Mouse (Mus musculus): ENCODE measurements around the gene Edn2. TPM values are rescaled to one million over a fixed set of nuclear protein-coding genes. Genes with fewer than 3 reads are reported as not detected.

Gene Edn2
- not detected for total RNA-seq (2022)

DNA sequence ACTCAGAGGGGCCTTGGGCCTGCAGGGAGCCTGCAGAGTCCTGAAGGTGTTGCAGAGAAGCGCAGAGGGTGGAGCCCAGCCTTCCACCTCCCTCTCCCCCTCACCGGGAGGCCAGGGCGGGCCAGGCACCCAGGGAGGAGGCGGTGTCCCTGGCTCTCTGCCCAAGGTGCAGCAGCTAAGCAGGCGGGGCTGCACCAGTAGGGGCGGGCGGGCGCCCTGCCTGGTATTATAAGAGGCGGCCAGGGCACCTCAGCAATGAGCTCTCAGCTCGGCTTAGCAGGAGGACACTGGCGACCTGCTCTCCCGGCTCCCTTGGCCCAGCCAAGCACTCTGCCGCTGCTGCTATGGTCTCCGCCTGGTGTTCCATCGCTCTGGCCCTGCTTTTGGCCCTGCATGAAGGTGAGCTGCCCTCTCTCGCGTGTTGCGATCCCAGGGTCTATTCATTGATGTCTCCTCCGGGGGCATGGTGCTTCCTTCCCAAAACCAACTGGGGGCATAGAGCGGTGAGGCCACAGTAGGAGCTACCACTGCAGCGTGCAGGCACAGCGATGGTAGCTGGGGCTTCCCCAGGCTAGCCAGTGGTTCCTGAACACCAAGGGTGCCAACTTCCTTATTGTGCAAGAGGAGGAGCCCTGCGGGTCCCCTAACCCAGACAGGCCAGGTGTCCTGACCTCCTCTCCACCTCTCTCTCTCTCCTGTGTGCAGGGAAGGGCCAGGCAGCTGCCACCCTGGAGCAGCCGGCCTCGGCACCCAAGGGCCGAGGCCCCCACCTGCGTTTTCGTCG, at the start of gene Edn2:
Edn2 (plus strand) TSS at position 41 of the 784 bp plus-strand sequence.
- no peak for DNase-seq (ENCODE audit: low spot score in 2 of 2)

DNA sequence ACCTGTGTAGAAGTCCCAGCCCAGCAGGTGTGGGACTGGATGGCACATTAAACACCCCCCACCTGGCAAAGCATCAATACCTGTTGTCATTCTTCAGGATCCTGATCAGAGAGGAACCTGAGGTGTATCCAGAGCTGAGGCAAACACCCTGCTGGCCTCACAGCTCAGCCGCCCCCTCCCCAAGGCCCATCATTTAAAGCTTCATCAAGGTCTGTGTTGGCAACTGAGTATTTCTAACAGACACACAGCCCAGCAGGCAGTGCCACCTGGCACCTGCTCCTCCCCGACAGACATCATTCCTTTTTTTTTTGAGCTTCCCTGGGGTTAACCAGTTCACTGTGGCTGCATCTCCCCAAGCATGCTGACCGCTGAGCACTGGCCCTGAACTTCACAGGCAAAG, 45.5 kb upstream of the Edn2 start:
- no peak for DNase-seq (ENCODE audit: low spot score in 2 of 2)

DNA sequence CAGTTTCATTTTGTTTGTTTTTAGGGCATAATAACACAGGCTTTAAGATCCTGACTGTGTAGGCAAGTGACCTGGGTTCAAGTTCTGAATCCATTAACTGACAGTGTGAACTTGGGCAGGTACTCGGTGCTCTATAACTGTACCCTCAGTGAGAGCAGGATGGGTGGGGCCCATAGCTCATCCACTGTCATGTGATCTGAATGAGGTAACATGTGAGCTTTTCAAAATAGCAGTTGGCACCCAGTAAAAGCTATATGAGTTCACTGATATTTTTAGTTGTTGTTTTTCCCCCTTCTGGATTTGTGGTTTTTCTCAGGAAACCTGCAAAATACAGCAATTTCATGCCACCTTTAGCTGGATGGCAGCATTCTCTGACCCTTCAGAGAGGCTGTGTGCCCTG, 44.7 kb upstream of the Edn2 start:
- DNase-seq (ENCODE audit: low spot score in 2 of 2), result no peak

DNA sequence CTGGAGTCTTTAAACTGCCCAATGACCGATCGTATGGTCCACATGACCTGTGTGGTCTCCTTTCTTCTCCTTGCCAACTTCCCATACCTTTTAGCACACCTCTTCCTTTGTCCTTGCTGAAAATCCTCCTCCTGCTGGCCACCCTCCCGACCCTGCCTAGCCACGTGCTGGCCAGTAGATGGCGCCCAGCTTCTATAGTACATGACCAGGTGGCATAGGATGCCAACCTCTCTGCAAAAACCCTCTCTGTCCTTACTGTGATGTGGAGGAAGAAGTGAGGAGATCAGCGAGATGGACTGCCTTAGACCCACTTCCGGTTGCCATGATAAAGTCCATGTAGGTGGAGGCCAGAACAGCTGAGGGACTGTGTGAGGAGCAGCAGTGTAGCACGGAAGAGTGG, 40.7 kb upstream of the Edn2 start:
- peak in 1 of 2 experiments; percentile 56 for DNase-seq (ENCODE audit: low spot score in 2 of 2)

DNA sequence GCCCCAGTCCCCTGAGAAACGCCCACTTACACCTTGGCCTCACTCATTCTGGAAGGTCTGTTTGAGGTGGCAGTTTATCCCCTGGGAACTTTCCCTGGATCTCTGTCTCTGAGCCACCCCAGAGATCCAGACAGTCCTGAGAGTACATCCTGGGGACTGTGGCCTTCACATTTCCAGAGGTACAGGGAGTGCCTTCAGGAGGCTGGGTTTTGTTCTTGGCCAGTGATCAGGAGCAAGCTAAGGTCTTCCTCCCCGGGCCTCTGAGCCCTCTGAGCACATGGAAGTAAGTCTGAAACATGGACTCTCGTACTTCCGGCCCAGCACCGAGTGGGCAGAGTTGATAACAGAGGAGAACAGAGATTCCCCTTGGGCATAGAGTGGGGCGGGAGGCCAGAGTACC, 36.4 kb upstream of the Edn2 start:
- DNase-seq (ENCODE audit: low spot score in 2 of 2), result no peak

DNA sequence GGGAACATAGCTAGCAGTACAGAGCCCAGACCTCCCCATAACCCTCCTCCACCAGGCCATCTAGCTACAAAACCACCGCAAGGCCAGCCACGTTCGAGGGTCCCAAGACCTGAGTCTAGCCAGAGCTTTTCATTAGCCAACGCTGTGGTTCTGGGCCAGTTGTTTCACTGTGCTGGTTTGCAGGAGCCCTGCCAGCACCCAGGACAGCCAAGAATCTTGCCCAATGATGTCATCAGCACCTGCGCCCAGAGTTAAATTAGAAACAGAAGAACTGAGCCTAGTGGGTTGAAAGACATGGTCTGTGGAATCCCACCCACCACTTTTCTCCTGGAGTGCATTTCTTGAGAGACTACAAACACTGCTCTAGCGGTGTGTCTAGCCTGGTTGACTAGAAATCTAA, 35.0 kb upstream of the Edn2 start:
- DNase-seq (ENCODE audit: low spot score in 2 of 2), result peak in 1 of 2 experiments; percentile 45

DNA sequence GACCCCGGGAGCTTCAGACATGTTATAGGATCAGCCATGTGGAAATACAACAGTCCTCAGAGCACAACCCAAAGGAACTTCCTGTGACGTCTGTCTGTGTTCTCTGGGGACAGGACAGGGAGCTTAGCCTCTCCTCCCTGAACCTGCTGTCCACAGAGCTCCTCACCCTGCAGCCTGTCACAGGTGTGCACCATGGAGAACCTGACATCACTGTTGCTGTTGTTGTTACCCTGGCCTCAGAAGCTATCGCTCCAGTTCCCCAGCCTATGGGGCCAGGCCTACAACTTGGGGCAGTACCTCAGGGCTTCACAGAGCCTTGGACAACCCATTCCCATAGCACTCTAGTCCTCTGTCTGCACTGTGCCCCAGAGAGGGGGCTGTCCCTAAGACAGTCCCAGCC, 33.7 kb upstream of the Edn2 start:
- DNase-seq (ENCODE audit: low spot score in 2 of 2), result no peak

DNA sequence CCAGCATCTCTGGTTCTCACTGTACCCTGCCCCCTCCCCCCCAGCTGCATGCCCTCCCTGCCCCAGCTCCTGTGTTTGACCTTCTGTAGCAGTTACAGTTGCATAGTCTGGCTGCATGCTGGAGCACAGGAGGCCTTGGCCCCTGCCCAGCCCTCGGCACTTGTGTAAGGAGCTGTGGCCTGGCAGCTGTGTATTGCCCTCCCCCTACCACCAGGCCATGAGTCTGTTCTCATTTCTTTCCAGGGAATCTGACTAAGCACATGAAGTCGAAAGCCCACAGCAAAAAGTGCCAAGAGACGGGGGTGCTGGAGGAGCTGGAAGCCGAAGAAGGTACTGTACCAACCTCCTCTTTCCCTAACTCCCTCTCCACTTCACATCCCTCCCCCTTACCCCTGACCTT, 33.0 kb upstream of the Edn2 start:
- DNase-seq (ENCODE audit: low spot score in 2 of 2), result no peak

DNA sequence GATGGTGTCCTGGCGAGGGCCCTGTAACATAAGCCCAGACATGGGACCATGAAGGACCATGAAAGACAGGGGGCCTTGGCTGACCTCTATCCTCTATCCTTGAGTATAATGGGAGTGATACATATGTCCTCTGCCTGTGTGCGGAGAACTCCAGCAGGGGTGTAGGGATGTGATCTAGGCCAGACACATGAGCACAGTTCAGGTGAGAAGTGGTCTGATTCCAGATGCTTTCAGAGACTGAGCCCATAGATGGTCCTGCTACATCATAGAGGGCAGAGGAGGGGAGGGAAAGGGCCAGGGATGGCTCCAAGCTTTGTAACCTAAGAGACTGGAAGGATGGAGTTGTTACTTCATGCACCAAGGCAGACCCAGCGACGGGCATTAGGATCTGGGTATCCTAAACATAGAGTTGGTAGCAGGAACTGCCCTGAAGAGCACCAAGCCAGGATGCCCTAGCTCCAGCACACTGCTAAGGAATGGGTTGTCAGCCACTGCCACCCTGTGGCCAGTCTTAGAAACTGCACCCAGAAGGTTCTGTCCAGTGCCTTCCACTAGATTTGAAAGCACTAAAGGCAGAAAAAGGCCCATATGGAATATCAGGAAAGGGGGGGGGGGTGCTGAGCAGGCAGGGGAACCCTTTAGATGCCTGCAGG, 31.6 kb upstream of the Edn2 start:
- DNase-seq (ENCODE audit: low spot score in 2 of 2), result peak in 1 of 2 experiments; percentile 51

DNA sequence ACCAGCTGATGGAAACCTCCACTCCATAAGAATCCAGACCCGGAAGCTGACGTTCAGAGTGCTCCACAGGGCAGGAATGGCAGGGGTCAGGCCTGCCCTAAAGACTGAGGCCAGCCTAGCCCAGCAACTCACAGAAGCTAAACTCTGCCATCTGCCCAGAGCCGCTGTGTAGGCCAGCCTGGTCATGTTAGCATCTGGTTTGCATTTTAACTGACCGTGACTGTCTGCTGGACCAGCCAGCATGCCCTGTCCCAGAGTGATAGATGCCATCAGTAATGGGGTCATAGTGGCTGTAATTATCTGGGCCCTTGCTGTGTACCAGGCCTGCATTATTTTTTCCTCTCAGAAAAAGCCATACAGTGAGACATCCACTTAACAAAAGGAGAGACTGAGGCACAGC, 30.1 kb upstream of the Edn2 start:
- DNase-seq (ENCODE audit: low spot score in 2 of 2), result no peak

DNA sequence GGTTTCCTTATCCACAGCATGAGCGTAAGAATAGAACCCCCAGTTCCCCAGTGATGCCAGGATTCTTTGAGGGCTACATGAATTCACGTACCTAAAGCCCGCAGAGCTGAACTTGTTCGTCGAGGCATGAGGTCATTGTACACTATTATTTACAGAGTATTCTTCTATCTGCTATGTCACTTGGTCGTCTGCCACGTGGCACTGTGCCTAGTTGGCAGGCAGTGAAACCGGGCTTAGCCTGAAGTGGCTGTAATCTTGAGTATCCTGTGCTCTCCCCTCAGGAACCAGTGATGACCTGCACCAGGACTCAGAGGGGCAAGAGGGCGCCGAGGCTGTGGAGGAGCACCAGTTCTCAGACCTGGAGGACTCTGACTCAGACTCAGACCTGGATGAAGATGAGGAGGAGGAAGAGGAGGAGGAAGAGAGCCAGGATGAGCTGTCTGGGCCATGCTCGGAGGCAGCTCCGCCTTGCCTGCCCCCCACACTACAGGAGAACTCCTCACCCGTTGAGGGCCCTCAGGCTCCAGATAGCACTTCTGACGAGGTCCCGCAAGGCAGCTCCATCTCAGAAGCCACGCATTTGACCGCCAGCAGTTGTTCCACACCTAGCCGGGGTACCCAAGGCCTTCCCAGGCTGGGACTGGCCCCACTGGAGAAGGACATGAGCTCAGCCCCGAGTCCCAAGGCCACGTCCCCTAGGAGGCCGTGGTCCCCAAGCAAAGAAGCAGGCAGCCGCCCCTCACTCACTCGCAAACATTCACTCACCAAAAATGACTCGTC, 29.4 kb upstream of the Edn2 start:
- DNase-seq (ENCODE audit: low spot score in 2 of 2), result no peak

DNA sequence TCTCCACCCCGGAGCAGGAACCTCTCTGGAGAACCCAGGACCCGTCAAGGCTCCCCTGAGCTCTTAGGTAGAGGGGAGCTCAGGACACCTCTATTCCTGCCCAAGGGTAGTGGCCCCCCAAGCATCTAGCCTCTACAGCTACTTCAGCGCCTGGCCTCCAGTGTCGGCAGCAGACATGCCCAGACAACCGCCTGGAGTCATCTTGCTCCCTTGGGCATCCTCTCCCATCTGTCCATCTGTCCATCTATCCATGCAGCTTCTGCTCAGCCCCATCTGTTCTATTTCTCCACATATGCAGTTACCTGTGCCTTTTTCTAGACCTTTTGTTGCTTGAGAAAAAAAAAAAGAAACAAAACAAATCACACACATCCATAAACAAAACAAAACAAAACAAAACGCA, 26.8 kb upstream of the Edn2 start:
- DNase-seq (ENCODE audit: low spot score in 2 of 2), result no peak

DNA sequence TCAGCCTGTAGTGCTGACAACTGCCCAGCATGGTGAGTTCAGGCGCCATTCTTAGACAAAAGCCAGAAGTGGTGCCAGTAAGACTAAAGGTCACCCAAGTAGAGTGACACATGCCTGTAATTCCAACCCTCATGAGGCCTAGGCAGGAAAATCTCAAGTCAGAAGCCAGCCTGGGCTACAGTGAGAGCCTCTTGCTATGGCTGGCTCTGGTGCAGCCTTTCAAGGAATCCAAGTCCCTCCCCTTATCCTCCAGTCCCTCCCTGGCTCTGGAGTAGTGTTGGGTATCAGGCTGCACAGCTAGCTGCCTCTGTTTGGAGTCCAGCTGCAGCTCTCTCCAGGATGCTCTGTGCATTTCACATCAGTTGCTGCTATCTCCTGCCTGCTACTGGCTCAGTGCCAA, 19.2 kb upstream of the Edn2 start:
- DNase-seq (ENCODE audit: low spot score in 2 of 2), result no peak

DNA sequence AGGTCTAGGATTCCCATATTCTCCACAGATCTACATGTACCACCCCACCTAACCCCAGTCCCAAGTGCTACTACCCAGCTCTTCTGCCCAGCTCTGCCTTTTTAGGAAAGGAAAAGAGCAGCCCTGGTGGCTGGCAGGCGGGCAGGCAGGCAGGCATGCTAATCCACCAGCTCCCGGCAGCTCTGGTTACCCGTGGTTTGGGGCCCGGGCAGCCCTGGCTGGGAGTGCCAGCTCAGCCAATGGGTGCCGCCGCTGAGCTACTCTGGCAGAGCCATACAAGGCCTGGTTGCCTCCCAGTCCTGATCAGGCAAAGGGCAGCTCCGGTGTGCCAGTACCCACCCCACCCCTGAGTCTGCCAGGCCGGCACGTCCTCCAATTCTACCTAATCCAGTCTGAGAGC, 18.1 kb upstream of the Edn2 start:
- no peak for DNase-seq (ENCODE audit: low spot score in 2 of 2)

DNA sequence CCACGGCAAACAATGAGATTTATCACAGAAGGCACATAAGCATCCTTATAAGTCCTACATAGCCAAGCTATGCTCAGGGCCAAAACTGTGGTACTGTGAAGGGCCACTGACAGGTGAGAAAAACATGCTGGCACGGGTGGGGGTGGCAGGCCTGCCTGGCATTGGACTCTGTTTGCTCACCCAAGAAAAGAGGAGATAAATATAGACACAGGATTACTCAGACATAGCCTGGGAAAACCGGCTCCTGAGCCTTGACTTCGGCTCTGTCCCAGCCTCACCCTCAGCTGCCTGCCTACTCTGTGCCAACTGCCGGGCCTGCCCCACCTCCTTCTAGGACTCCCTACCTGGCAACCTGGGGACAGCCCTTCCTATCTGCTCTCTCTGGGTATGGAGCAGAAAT, 16.7 kb upstream of the Edn2 start:
- DNase-seq (ENCODE audit: low spot score in 2 of 2), result no peak

DNA sequence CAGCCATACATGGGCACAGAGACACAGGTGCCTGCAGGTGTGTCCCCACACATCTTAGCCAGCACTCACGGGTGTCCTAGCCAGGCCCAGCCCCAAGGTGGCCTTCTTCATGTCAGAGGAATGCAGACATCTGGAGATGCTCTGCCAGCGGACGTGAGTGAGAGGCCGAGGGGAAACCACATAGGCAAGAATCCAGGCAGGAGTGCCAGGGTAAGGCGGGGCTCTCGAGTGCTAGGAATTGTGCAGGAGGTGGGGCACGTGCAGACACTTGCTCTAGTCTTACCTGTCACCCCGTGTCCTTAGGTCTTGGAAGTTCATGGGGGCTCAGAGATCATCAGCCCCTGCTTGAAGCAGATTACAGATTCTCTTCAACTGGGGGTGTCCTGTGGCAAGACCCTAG, 15.1 kb upstream of the Edn2 start:
- DNase-seq (ENCODE audit: low spot score in 2 of 2), result no peak

DNA sequence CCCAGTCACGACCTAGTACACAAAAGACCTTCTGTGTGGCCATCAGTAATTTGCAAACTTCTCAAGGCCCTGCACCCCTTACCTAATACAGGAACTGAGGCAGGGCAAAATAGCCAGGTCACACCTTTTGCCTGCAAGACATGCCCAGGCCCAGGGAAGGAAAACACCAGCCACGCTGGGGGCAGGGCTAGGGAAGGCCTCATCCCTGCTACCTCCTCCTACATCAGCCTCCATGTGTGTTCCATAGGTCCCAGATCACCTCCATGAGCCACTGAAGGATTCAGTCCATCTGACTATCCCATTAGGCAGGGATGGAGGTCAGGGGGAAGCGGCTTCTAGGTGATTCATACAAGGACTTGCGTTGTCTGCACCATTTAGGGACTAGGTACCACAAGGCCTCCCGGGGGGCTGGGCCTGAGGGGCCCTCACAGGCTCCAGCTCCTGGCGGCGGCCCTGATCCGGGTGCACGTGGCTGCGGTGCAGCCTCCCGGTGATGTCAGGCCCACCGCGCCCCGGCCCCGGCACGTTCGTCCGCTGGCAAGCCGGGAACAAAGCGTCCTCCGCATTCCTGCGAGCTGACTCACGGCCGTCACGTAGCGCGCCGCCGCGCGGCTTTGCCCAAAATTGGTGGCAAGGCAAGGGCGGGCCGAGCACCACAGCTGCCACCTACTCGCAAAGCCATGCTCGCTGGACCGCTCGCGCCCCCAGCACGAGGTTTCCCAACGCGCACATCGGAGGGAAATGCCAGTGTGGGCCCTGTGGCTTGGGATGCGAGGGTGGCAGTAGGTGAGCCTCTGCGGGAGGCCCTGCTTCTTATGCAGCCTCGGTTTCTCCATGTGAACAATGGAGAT, 12.5 kb upstream of the Edn2 start:
- DNase-seq (ENCODE audit: low spot score in 2 of 2), result peak in 1 of 2 experiments; percentile 72

DNA sequence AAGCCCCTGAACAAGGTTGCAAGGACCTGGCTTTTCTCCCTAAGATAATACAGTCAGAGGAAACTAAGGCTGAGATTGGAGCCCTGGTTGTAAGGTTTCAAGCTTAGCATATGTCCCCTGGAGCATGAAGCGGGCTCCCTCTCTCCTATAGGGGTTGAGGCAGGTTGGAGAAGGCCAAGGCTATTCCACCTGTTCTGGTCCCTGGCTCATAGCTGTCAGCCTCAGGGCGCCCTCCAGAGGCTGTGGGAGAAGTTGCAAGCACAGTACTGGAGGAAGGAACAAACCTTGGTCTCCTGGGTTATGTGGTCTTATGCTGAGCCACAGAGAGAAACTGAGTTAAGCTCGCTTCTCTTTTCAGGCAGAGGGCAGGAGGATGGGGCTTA, 11.9 kb upstream of the Edn2 start:
- DNase-seq (ENCODE audit: low spot score in 2 of 2), result no peak

DNA sequence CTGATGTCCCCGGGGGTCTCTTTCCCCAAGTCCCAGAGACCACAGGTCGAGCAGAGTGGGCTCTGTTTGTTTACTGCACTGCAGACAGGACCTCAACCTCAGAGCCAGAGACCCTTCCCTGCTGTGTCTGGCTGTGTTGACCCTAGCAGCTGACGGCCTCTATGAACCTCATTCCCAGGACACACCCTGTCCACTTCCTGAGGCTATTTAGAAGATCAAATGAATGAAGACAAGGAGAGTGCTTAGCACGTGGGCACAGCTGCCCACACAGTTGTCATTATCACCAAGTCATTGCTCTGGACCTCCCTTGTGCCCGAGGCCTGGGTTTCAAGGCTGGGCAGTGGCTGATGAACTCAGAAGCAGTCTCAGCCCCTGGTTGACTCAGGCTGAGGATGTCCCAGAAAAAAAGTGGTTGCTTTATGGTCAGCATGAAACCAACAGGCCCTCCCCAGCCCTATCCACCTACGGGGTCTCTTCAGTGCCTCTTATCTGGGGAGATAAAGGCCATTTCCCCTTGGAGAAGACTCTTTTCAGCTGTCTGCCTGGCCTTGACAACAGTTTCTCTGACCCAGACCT, 10.6 kb upstream of the Edn2 start:
- DNase-seq (ENCODE audit: low spot score in 2 of 2), result no peak

DNA sequence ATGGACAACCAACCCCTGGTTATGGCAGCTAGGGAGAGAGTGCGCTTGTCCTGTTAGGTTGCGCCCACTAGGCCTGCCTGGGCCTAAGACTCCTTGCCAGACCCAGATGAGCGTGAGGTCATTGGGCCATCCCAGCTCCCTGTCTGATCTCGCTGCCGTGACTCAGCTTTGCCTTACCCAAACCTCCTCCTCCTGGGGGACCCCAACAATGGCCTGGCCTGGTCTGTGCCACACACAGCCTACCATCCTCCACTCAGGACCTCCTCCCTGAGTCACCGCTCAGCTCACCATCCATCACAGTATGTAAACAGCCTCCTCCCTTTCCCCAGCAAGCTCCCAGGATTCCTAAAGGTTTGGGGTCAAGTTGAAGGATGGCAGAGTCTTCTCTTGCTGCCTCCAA, 9.1 kb upstream of the Edn2 start:
- no peak for DNase-seq (ENCODE audit: low spot score in 2 of 2)

DNA sequence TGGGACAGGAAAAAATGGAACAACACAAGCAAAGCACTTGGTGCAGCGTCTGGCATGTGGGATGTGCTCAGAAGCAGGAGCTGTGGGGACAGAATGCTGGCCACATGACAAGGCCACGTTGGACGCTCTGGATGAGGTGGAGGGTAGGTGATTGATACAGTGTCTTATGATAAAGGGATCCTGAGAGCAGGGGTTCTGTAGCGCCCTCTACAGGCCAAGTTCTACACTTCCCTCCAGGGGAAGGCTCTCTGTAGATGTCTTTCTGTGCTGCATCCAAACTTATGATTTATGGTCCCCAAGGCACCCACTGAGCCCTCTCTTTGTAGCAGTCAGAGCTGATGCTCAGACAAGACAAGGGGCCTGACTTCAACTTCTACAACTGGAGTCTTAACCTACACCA, 8.4 kb upstream of the Edn2 start:
- DNase-seq (ENCODE audit: low spot score in 2 of 2), result no peak

All from layer of hippocampus, adult 8-10 months (tissue).